Mouse (Mus musculus) layer of hippocampus, adult 8-10 months (tissue): Measurements from ENCODE around the gene Nrxn3. TPM values are rescaled to one million over a fixed set of nuclear protein-coding genes. Genes with fewer than 3 reads are reported as not detected.

Experiments
- DNase-seq, 2 experiments: peaks; one replicate each; pipeline ENCODE4 v3.0.0; 2022; ENCODE audit warnings: low spot score in 2 of 2
- total RNA-seq, 4 experiments: library from RNA; stranded (reverse); gene quantifications; 2 replicates each; pipeline ENCODE4 v1.2.4; 2022

The Nrxn3 gene
- total RNA-seq, 4 experiments from 2014 or later, result 173 to 206 (median 191) TPM

GRCm38 (mm10) chr12:89312586-89312985 lies 589.9 kb downstream of the Nrxn3 start:
- DNase-seq, result no peak

GRCm38 (mm10) chr12:89325864-89326560 lies 603.3 kb downstream of the Nrxn3 start:
- no peak for DNase-seq

- DNase-seq, result peak in 1 of 2 experiments; percentile 38
These were observed 609.0 kb downstream of the Nrxn3 start for GRCm38 (mm10) chr12:89331474-89332263.

- DNase-seq, result no peak
These were observed 610.8 kb downstream of the Nrxn3 start for GRCm38 (mm10) chr12:89333486-89333885.

- DNase-seq, result no peak
These were observed 642.2 kb downstream of the Nrxn3 start for GRCm38 (mm10) chr12:89364850-89365249.

- no peak for DNase-seq
These were observed 647.3 kb downstream of the Nrxn3 start for GRCm38 (mm10) chr12:89369939-89370338.

- DNase-seq, result no peak
These were observed 653.9 kb downstream of the Nrxn3 start for GRCm38 (mm10) chr12:89376600-89376999.

- peak; percentile 60 to 71 for DNase-seq
These were observed 654.5 kb downstream of the Nrxn3 start for GRCm38 (mm10) chr12:89377051-89377643.

GRCm38 (mm10) chr12:89377687-89378086 lies 655.0 kb downstream of the Nrxn3 start:
- DNase-seq, result no peak

- no peak for DNase-seq
These were observed 660.6 kb downstream of the Nrxn3 start for GRCm38 (mm10) chr12:89383254-89383653.

- DNase-seq, result peak in 1 of 2 experiments; percentile 7
These were observed 672.6 kb downstream of the Nrxn3 start for GRCm38 (mm10) chr12:89395121-89395792.

GRCm38 (mm10) chr12:89436519-89436918 lies 713.8 kb downstream of the Nrxn3 start:
- no peak for DNase-seq

GRCm38 (mm10) chr12:89442323-89443038 lies 719.8 kb downstream of the Nrxn3 start:
- DNase-seq, result no peak

- peak; percentile 37 to 41 for DNase-seq
These were observed 728.1 kb downstream of the Nrxn3 start for GRCm38 (mm10) chr12:89450667-89451298.

GRCm38 (mm10) chr12:89470226-89470625 lies 747.5 kb downstream of the Nrxn3 start:
- DNase-seq, result no peak

- no peak for DNase-seq
These were observed 748.6 kb downstream of the Nrxn3 start for GRCm38 (mm10) chr12:89471289-89471688.

GRCm38 (mm10) chr12:89471874-89472273 lies 749.2 kb downstream of the Nrxn3 start:
- DNase-seq, result no peak

GRCm38 (mm10) chr12:89479096-89479495 lies 756.4 kb downstream of the Nrxn3 start:
- no peak for DNase-seq

- DNase-seq, result no peak
These were observed 759.5 kb downstream of the Nrxn3 start for GRCm38 (mm10) chr12:89482223-89482622.

GRCm38 (mm10) chr12:89504026-89504425 lies 781.4 kb downstream of the Nrxn3 start:
- no peak for DNase-seq
